Mouse (Mus musculus) WW6 (cell line): Measurements from ENCODE around the gene Sri.

Experiments
- DNase-seq: peaks from one replicate; pipeline ENCODE4 v3.0.0-alpha.2; 2013; ENCODE audit warnings: low read depth, low spot score

Sri gene

GRCm38 (mm10) chr5:8111691-8112090 lies 65.8 kb downstream of the Sri start:
- no peak for DNase-seq

GRCm38 (mm10) chr5:8112246-8112645 lies 66.4 kb downstream of the Sri start:
- DNase-seq: no peak

- no peak for DNase-seq
Measured at GRCm38 (mm10) chr5:8116561-8117168, 70.8 kb downstream of the Sri start.
